Mouse (Mus musculus) neural tube, embryonic 13.5 days (tissue): Measurements from ENCODE around the gene Pklr. TPM values are rescaled to one million over a fixed set of nuclear protein-coding genes. Genes with fewer than 3 reads are reported as not detected.
A peak's percentile ranks its signal among the peaks of the same experiment; 100 is the strongest.

Source experiments
- ATAC-seq: fragments of 200-750 bp; cut with Nextera tagmentation; 2 replicates; pipeline ENCODE4 v1.8.0; 2017; ENCODE audit warnings: low read depth, mild to moderate bottlenecking, moderate TSS enrichment, moderate library complexity
- H3K27ac ChIP-seq: fragments of 300-500 bp; sonication (generic); replicated peaks from 2 replicates; pipeline ENCODE4 v1.5.1; 2015; ENCODE audit warnings: moderate library complexity, mild to moderate bottlenecking, inconsistent platforms
- H3K27me3 ChIP-seq: fragments of 300-500 bp; sonication (generic); 2 replicates; pipeline ENCODE4 v1.6.1; 2015; ENCODE audit warnings: mild to moderate bottlenecking, inconsistent platforms
- H3K36me3 ChIP-seq: fragments of 300-500 bp; sonication (generic); 2 replicates; pipeline ENCODE4 v1.6.1; 2015; ENCODE audit warnings: mild to moderate bottlenecking, inconsistent platforms
- H3K4me1 ChIP-seq: fragments of 300-500 bp; sonication (generic); replicated peaks from 2 replicates; pipeline ENCODE4 v1.6.1; 2015; ENCODE audit warnings: inconsistent platforms
- H3K4me2 ChIP-seq: fragments of 300-500 bp; sonication (generic); 2 replicates; pipeline ENCODE4 v1.6.1; 2015; ENCODE audit warnings: inconsistent platforms, mild to moderate bottlenecking, moderate library complexity
- H3K4me3 ChIP-seq: fragments of 300-500 bp; sonication (generic); 2 replicates; pipeline ENCODE4 v1.5.1; 2015; ENCODE audit warnings: mild to moderate bottlenecking, inconsistent platforms
- H3K9ac ChIP-seq: fragments of 300-500 bp; sonication (generic); 2 replicates; pipeline ENCODE4 v1.6.1; 2015; ENCODE audit warnings: moderate library complexity, mild to moderate bottlenecking, inconsistent platforms
- H3K9me3 ChIP-seq: fragments of 300-500 bp; sonication (generic); 2 replicates; pipeline ENCODE4 v1.6.1; 2016; ENCODE audit warnings: inconsistent platforms
- WGBS: fragments of 180-500 bp; shearing (Covaris S2); methylation state at CpG from one replicate; pipeline ENCODE4 v1.1.7; 2015; 5-methylcytosine and 5-hydroxymethylcytosine counted together
- polyA plus RNA-seq: library from polyadenylated mRNA; unstranded; fragments of >200 nt; fragmentation: Nextera tagmentation; extraction: Ambion mirVana; gene quantifications from 2 replicates; pipeline ENCODE4 v1.2.1, GENCODE M21; 2015

The Pklr gene
- polyA plus RNA-seq, 1 experiment from 2014 or later: 0.46 TPM

DNA sequence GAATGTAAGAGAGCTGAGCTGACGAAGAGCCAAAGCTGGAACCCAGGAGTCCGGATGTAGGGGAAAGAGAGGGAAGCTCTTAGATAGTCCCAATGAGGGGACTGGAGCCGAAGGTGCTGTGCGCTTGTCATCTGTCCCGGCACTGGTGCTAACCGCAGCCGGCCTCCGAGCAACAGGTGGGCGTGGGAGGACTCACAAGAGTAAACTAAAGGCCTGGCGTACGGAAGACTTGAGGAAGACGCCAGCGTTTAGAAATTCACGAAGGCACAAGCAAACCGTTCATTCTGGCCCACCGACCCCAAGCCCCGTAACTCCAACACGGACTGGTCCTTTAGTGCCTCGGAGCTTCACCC, 34.5 kb upstream of the Pklr start:
- peak; percentile 51 for ATAC-seq
- Histone ChIP-seq H3K4me3 (peak overlapping the region; percentile 69), H3K27me3 (no peaks in the 10 kb centered on the region), H3K9me3 (no peaks in the 10 kb centered on the region), H3K27ac (peak overlapping the region; percentile 81), H3K4me2 (peak overlapping the region; percentile 91), H3K9ac (peak overlapping the region; percentile 77), H3K36me3 (peaks cover 38% of the 10 kb centered on the region), H3K4me1 (peaks cover 31% of the 10 kb centered on the region)
- 0% methylated on average over 19 of the region's 19 CpGs for WGBS

- Histone ChIP-seq H3K27ac (peak within 1 kb of the TSS; percentile 85), H3K4me1 (peaks cover 31% of the 10 kb centered on the region), H3K36me3 (peaks cover 33% of the 10 kb centered on the region), H3K4me3 (peak within 1 kb of the TSS; percentile 69), H3K4me2 (peak within 1 kb of the TSS; percentile 91), H3K9ac (peak within 1 kb of the TSS; percentile 77), H3K9me3 (no peaks in the 10 kb centered on the region), H3K27me3 (no peaks in the 10 kb centered on the region)
- WGBS: under 1% methylated on average over 26 of the region's 26 CpGs
- ATAC-seq: peak; percentile 99
Observed at GRCm38 (mm10) chr3:89101812-89102494, 34.0 kb upstream of the Pklr start, which contains the start of gene Fdps. Fdps (minus strand) TSS chr3:89101959.

- H3K4me2 ChIP-seq: peak overlapping the region; percentile 91
- WGBS: 68% methylated on average over 12 of the region's 12 CpGs
- H3K4me1 ChIP-seq: peaks cover 31% of the 10 kb centered on the region
- peak overlapping the region; percentile 69 for H3K4me3 ChIP-seq
- peak overlapping the region; percentile 53 for H3K9ac ChIP-seq
- no peak for ATAC-seq
- no peaks in the 10 kb centered on the region for H3K9me3 ChIP-seq
- peaks cover 26% of the 10 kb centered on the region for H3K36me3 ChIP-seq
- H3K27ac ChIP-seq: peak overlapping the region; percentile 85
- H3K27me3 ChIP-seq: no peaks in the 10 kb centered on the region
Observed at GRCm38 (mm10) chr3:89102495-89103290, 33.2 kb upstream of the Pklr start.

DNA sequence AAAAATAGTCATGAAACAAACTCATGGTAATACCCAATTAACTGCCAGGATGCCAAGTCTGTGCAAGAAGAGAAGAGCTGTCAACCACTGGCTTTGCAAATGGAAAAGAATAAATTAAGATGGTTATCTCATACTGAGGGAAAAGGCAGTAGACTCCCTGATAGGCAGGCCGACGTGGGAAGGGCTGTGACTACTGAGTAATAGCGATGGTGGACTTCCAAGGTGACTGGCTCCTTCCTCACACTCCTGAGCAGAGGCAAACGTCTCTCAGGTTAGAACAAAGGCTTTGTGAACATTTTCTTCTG, 32.7 kb upstream of the Pklr start:
- no peak overlapping the region for H3K9ac ChIP-seq
- no peak for ATAC-seq
- H3K27me3 ChIP-seq: no peaks in the 10 kb centered on the region
- H3K27ac ChIP-seq: no peak overlapping the region
- no peaks in the 10 kb centered on the region for H3K9me3 ChIP-seq
- no peak overlapping the region for H3K4me2 ChIP-seq
- WGBS: 82% methylated on average over 4 of the region's 4 CpGs
- H3K4me3 ChIP-seq: no peak overlapping the region
- peaks cover 31% of the 10 kb centered on the region for H3K4me1 ChIP-seq
- peaks cover 20% of the 10 kb centered on the region for H3K36me3 ChIP-seq

- Histone ChIP-seq H3K4me2 (no peak overlapping the region), H3K27me3 (no peaks in the 10 kb centered on the region), H3K9me3 (no peaks in the 10 kb centered on the region), H3K4me1 (peaks cover 7% of the 10 kb centered on the region; the same call in 1 of the 2 replicates), H3K27ac (no peak overlapping the region), H3K9ac (no peak overlapping the region), H3K36me3 (no peaks in the 10 kb centered on the region), H3K4me3 (no peak overlapping the region)
- no peak for ATAC-seq
Observed at GRCm38 (mm10) chr3:89106881-89107280, 29.1 kb upstream of the Pklr start.

- Histone ChIP-seq H3K4me1 (peaks cover 3% of the 10 kb centered on the region; the same call in 1 of the 2 replicates), H3K36me3 (no peaks in the 10 kb centered on the region), H3K4me3 (no peak overlapping the region), H3K27ac (no peak overlapping the region), H3K4me2 (no peak overlapping the region), H3K27me3 (no peaks in the 10 kb centered on the region), H3K9ac (no peak overlapping the region), H3K9me3 (no peaks in the 10 kb centered on the region)
- no peak for ATAC-seq
- WGBS: 71% methylated on average over 3 of the region's 3 CpGs
Observed at GRCm38 (mm10) chr3:89107545-89107944, 28.4 kb upstream of the Pklr start.

GRCm38 (mm10) chr3:89108146-89108545, 27.8 kb upstream of the Pklr start:
- H3K4me1 ChIP-seq: no peaks in the 10 kb centered on the region
- no peak for ATAC-seq
- 78% methylated on average over 1 of the region's 1 CpGs for WGBS
- H3K27ac ChIP-seq: no peak overlapping the region
- no peaks in the 10 kb centered on the region for H3K9me3 ChIP-seq
- no peak overlapping the region for H3K4me2 ChIP-seq
- H3K4me3 ChIP-seq: no peak overlapping the region
- H3K36me3 ChIP-seq: no peaks in the 10 kb centered on the region
- H3K9ac ChIP-seq: no peak overlapping the region
- no peaks in the 10 kb centered on the region for H3K27me3 ChIP-seq

DNA sequence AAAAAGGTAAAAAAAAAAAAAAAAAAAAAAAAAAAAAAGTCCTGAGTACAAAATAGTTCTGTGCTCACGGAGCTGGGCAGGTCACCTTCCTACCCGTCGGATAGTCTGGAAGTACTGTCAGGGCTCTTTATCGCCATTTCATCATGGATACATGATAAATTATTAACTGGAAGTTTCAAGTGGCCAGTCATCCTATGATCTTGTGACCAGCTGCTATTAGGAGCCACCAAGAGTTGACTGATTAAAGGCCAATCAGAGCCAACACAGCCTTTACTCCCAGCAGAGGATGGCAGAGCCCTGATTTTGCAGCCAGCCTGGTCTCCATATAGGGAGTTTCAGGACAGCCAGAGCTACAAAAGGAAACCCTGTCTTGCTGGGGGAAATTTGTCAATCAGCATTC, 22.9 kb upstream of the Pklr start:
- H3K9me3 ChIP-seq: no peaks in the 10 kb centered on the region
- H3K4me1 ChIP-seq: no peaks in the 10 kb centered on the region
- H3K4me3 ChIP-seq: no peak overlapping the region
- no peak for ATAC-seq
- no peak overlapping the region for H3K4me2 ChIP-seq
- no peak overlapping the region for H3K27ac ChIP-seq
- WGBS: 90% methylated on average over 4 of the region's 4 CpGs
- H3K36me3 ChIP-seq: no peaks in the 10 kb centered on the region
- H3K9ac ChIP-seq: no peak overlapping the region
- no peaks in the 10 kb centered on the region for H3K27me3 ChIP-seq

DNA sequence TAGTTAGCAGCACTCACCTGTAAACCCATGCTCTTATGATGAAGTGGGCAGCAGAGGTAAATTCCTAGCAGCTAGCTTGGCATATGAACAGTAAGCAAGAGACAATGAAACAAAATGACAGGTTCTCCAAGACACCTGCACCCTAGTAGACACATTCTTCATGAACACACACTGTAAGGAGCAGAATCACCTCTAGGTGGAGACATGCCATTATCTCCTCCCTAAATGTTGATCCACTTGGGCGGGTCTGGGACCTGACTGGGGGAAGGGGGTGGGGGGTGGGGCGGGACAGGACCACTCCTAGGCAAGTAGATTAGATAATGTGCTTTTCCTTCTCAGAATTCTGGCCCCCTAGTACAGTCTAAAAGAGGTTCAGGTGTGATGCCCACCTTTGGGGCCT, 20.4 kb upstream of the Pklr start:
- no peak overlapping the region for H3K4me3 ChIP-seq
- H3K4me2 ChIP-seq: no peak overlapping the region
- H3K27ac ChIP-seq: no peak overlapping the region
- H3K4me1 ChIP-seq: no peaks in the 10 kb centered on the region
- no peak for ATAC-seq
- WGBS: 6% methylated on average over 2 of the region's 2 CpGs
- no peaks in the 10 kb centered on the region for H3K36me3 ChIP-seq
- H3K9me3 ChIP-seq: no peaks in the 10 kb centered on the region
- H3K27me3 ChIP-seq: no peaks in the 10 kb centered on the region
- no peak overlapping the region for H3K9ac ChIP-seq

GRCm38 (mm10) chr3:89123313-89123712, 12.6 kb upstream of the Pklr start:
- Histone ChIP-seq H3K9me3 (no peaks in the 10 kb centered on the region), H3K36me3 (no peaks in the 10 kb centered on the region), H3K27me3 (no peaks in the 10 kb centered on the region), H3K9ac (no peak overlapping the region), H3K4me3 (no peak overlapping the region), H3K4me2 (no peak overlapping the region), H3K27ac (no peak overlapping the region), H3K4me1 (no peaks in the 10 kb centered on the region)
- 87% methylated on average over 2 of the region's 2 CpGs for WGBS
- ATAC-seq: no peak

DNA sequence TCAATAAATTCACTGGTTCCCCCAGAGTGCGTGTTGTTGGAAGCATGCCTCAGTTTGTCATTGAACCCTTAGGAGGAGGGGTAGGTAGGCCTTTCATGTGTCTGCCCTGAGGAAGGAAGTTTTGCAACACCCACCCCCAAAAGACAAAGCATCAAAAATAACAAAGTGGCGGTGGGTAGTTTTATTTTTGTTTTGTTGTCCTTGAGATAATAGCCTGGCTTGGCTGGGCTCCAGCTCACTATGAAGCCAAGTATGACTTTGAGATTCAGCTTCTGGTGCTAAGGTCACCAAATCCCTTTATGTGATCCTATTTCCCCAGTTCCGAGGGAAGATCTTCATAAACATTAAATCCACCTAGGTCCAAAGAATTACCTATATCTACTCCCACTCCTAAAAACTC, 11.7 kb upstream of the Pklr start:
- Histone ChIP-seq H3K27ac (no peak overlapping the region), H3K36me3 (no peaks in the 10 kb centered on the region), H3K9ac (no peak overlapping the region), H3K9me3 (no peaks in the 10 kb centered on the region), H3K4me1 (no peaks in the 10 kb centered on the region), H3K4me3 (no peak overlapping the region), H3K4me2 (no peak overlapping the region), H3K27me3 (no peaks in the 10 kb centered on the region)
- WGBS: 78% methylated on average over 3 of the region's 3 CpGs
- no peak for ATAC-seq

DNA sequence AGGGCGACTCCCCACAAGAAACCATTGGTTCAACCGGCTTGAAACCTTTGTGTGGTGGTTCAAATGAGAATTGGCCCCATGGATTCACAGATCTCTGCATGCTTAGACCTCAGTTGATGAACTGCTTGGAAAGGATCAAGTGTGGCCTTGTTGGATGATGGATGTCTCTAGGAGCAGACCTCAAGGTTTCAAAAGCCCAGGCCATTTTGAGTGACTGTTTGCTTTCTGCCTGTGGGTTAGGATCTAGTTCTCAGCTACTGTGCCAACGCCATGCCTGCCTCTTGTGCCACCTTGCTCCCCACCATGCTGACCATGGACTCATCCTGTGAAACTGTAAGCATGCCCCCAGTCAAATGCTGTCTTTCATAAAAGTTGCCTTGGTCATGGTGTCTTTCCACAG, 10.0 kb upstream of the Pklr start:
- no peaks in the 10 kb centered on the region for H3K36me3 ChIP-seq
- no peak overlapping the region for H3K4me3 ChIP-seq
- H3K27me3 ChIP-seq: no peaks in the 10 kb centered on the region
- ATAC-seq: no peak
- no peak overlapping the region for H3K9ac ChIP-seq
- no peaks in the 10 kb centered on the region for H3K9me3 ChIP-seq
- H3K27ac ChIP-seq: no peak overlapping the region
- H3K4me2 ChIP-seq: no peak overlapping the region
- WGBS: 95% methylated on average over 3 of the region's 3 CpGs
- H3K4me1 ChIP-seq: no peaks in the 10 kb centered on the region

GRCm38 (mm10) chr3:89129908-89130307, 6.0 kb upstream of the Pklr start:
- no peak for ATAC-seq
- 84% methylated on average over 3 of the region's 3 CpGs for WGBS
- H3K27me3 ChIP-seq: no peaks in the 10 kb centered on the region; the same call in 1 of the 2 replicates
- H3K36me3 ChIP-seq: no peaks in the 10 kb centered on the region
- H3K4me1 ChIP-seq: peaks cover 8% of the 10 kb centered on the region
- H3K4me2 ChIP-seq: no peak overlapping the region
- H3K27ac ChIP-seq: no peak overlapping the region
- H3K9me3 ChIP-seq: no peaks in the 10 kb centered on the region
- no peak overlapping the region for H3K4me3 ChIP-seq
- H3K9ac ChIP-seq: no peak overlapping the region
